Mouse (Mus musculus): ENCODE results near the gene Ace. TPM values are rescaled to one million over a fixed set of nuclear protein-coding genes. Genes with fewer than 3 reads are reported as not detected.

Gene Ace
- total RNA-seq, 2 experiments from 2014 or later: 0.38 TPM; not detected in 1

- peak; percentile 54 for ATAC-seq (replicated peaks; ENCODE audit: low FRiP score, low TSS enrichment, poor library complexity, severe bottlenecking)
Observed at GRCm38 (mm10) chr11:106033491-106033919, 65.8 kb downstream of the Ace start.

GRCm38 (mm10) chr11:106034986-106035385 is 67.2 kb downstream of the Ace start:
- no peak for ATAC-seq (replicated peaks; ENCODE audit: low FRiP score, low TSS enrichment, poor library complexity, severe bottlenecking)

DNA sequence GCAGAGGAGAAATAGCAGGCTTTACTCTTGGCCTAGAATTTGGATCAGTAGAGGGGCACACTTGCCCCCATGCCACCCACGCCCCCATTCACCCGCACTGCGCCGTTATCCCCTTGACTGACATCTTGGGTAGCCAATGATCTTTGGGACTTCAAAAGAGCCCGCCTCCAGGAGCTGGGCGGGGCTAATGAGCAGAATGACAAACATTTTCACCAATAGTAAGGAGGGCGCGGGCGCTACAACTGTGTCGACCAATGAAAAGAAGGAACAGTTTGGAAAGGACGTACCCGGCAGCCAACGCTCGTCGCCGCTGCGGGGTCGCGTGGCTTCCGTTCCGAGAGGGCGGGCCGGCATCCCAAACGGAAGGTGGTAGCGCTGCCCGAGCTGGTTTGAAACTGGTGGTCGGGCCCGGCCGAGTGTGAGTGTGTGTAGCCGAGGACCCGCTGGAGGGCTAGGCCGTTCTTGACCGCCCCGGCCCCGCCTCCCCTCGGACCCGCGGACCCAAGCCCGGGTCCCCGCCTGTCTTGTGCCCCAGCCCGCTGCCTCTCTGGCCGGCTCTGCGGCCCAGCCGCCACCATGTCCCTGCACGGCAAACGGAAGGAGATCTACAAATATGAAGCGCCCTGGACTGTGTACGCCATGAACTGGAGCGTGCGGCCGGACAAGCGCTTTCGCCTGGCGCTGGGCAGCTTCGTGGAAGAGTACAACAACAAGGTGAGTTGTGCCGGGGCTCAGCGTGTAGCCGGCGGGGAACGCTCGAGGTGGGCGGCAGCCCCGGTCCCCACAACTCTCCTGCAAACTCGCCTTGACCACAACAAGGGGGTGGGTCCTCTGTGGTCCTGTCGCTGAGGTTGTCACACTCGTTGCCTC is 69.0 kb downstream of the Ace start, which contains the start of gene Dcaf7:
Dcaf7 (plus strand) TSS at position 325 of the 870 bp plus-strand sequence.
- peak; percentile 94 for ATAC-seq (replicated peaks; ENCODE audit: low FRiP score, low TSS enrichment, poor library complexity, severe bottlenecking)

- ATAC-seq (replicated peaks; ENCODE audit: low FRiP score, low TSS enrichment, poor library complexity, severe bottlenecking): peak; percentile 45
Observed at GRCm38 (mm10) chr11:106037418-106037751, 69.6 kb downstream of the Ace start.

Other genes with a start within 250 kb of the Ace start
- gene Cyb561, start 14.6 kb upstream of the Ace start, total RNA-seq (2014; fragmentation: Nextera tagmentation): 3.3 and 10.0 TPM in 2 replicates
- gene Cyb561, start 14.6 kb upstream of the Ace start, total RNA-seq (2017): 2.1 and 2.5 TPM in 2 replicates
- not detected in 2 replicates for gene Ace3, start 26.7 kb downstream of the Ace start, total RNA-seq (2014; fragmentation: Nextera tagmentation)
- gene Ace3, start 26.7 kb downstream of the Ace start, total RNA-seq (2017): not detected in 2 replicates
- gene Kcnh6, start 40.2 kb downstream of the Ace start, total RNA-seq (2014; fragmentation: Nextera tagmentation): not detected in 2 replicates
- gene Kcnh6, start 40.2 kb downstream of the Ace start, total RNA-seq (2017): not detected in 2 replicates
- gene Dcaf7, start 68.9 kb downstream of the Ace start, total RNA-seq (2014; fragmentation: Nextera tagmentation): 53.4 and 63.3 TPM in 2 replicates
- 44.3 and 46.4 TPM in 2 replicates for gene Dcaf7, start 68.9 kb downstream of the Ace start, total RNA-seq (2017)
- 8.3 and 9.0 TPM in 2 replicates for gene Taco1, start 98.1 kb downstream of the Ace start, total RNA-seq (2014; fragmentation: Nextera tagmentation)
- gene Taco1, start 98.1 kb downstream of the Ace start, total RNA-seq (2017): 15.2 and 29.7 TPM in 2 replicates
- 10.3 and 19.9 TPM in 2 replicates for gene Map3k3, start 116.7 kb downstream of the Ace start, total RNA-seq (2014; fragmentation: Nextera tagmentation)
- gene Map3k3, start 116.7 kb downstream of the Ace start, total RNA-seq (2017): 5.9 and 9.0 TPM in 2 replicates
- not detected in 2 replicates for gene Gm10840, start 192.9 kb downstream of the Ace start, total RNA-seq (2014; fragmentation: Nextera tagmentation)
- not detected in 2 replicates for gene Gm10840, start 192.9 kb downstream of the Ace start, total RNA-seq (2017)
- gene Limd2, start 192.9 kb downstream of the Ace start, total RNA-seq (2014; fragmentation: Nextera tagmentation): 12.0 and 18.5 TPM in 2 replicates
- 4.4 and 5.9 TPM in 2 replicates for gene Limd2, start 192.9 kb downstream of the Ace start, total RNA-seq (2017)
- 20.3 and 29.6 TPM in 2 replicates for gene Strada, start 234.2 kb downstream of the Ace start, total RNA-seq (2014; fragmentation: Nextera tagmentation)
- gene Strada, start 234.2 kb downstream of the Ace start, total RNA-seq (2017): 9.8 and 15.5 TPM in 2 replicates
- 33.8 and 41.7 TPM in 2 replicates for gene Ccdc47, start 248.4 kb downstream of the Ace start, total RNA-seq (2014; fragmentation: Nextera tagmentation)
- 218 and 232 TPM in 2 replicates for gene Ccdc47, start 248.4 kb downstream of the Ace start, total RNA-seq (2017)
- 65.1 and 66.6 TPM in 2 replicates for gene Ddx42, start 249.0 kb downstream of the Ace start, total RNA-seq (2014; fragmentation: Nextera tagmentation)
- gene Ddx42, start 249.0 kb downstream of the Ace start, total RNA-seq (2017): 82.7 and 126 TPM in 2 replicates